Mouse (Mus musculus) MEL (cell line): ENCODE data around the gene Syn3. TPM values are rescaled to one million over a fixed set of nuclear protein-coding genes. Genes with fewer than 3 reads are reported as not detected.

Experiments used
- DNase-seq: peaks from one replicate; pipeline ENCODE4 v3.0.0; 2011; ENCODE audit warnings: low read depth, low spot score
- H3K27ac ChIP-seq: 2 replicates; pipeline ENCODE4 v1.5.1; 2012; ENCODE audit warnings: low read depth, mild to moderate bottlenecking, control low read depth, low read length, moderate library complexity; ENCODE audit not compliant: control insufficient read depth
- H3K27me3 ChIP-seq, 2 experiments: fragments of 150-350 bp in 1 of 2; sonication (generic) in 1 of 2; 2 replicates each; pipeline ENCODE4 v1.6.1; 2012; ENCODE audit warnings: low read length in 2 of 2, mild to moderate bottlenecking in 2 of 2, improper control_type of control experiment in 1 of 2, moderate library complexity in 1 of 2; ENCODE audit not compliant: insufficient read depth in 2 of 2, control insufficient read depth in 1 of 2
- H3K36me3 ChIP-seq, 2 experiments: 2 replicates each; pipeline ENCODE4 v1.6.1; 2012 to 2014; ENCODE audit warnings: low read length in 2 of 2, improper control_type of control experiment in 1 of 2, inconsistent platforms in 1 of 2, mild to moderate bottlenecking in 1 of 2; ENCODE audit not compliant: insufficient read depth in 2 of 2, control insufficient read depth in 1 of 2
- H3K4me1 ChIP-seq, 2 experiments: fragments of 150-350 bp in 1 of 2; sonication (generic) in 1 of 2; 2 replicates each; pipeline ENCODE4 v1.6.1; 2012; ENCODE audit warnings: low read length in 2 of 2, improper control_type of control experiment in 1 of 2, mild to moderate bottlenecking in 1 of 2; ENCODE audit not compliant: insufficient read depth in 2 of 2, control insufficient read depth in 1 of 2
- H3K4me3 ChIP-seq, 2 experiments: fragments of 150-350 bp in 1 of 2; sonication (generic) in 1 of 2; 2 replicates each; pipeline ENCODE4 v1.5.1; 2012; ENCODE audit warnings: low read depth in 2 of 2, low read length in 2 of 2, mild to moderate bottlenecking in 2 of 2, moderate library complexity in 2 of 2, control low read depth in 1 of 2, improper control_type of control experiment in 1 of 2; ENCODE audit not compliant: control insufficient read depth in 1 of 2, insufficient read depth in 1 of 2
- H3K79me2 ChIP-seq: 2 replicates; pipeline ENCODE4 v1.6.1; 2012; ENCODE audit warnings: mild to moderate bottlenecking, low read length, moderate library complexity; ENCODE audit not compliant: control insufficient read depth, poor library complexity, insufficient read depth
- H3K9ac ChIP-seq: 2 replicates; pipeline ENCODE4 v1.6.1; 2012; ENCODE audit warnings: low read depth, mild to moderate bottlenecking, control low read depth, low read length, moderate library complexity; ENCODE audit not compliant: control insufficient read depth, poor library complexity, severe bottlenecking
- H3K9me3 ChIP-seq: fragments of 150-350 bp; sonication (generic); replicated peaks from 2 replicates; pipeline ENCODE4 v1.6.1; 2012; ENCODE audit warnings: mild to moderate bottlenecking, low read length, improper control_type of control experiment, moderate library complexity; ENCODE audit not compliant: insufficient read depth
- BHLHE40 ChIP-seq: IDR thresholded peaks from 2 replicates; pipeline ENCODE4 v1.6.1; 2012; ENCODE audit warnings: low read depth, mild to moderate bottlenecking, inconsistent platforms, low read length, improper control_type of control experiment, borderline replicate concordance
- CHD1 ChIP-seq: IDR thresholded peaks from 2 replicates; pipeline ENCODE4 v1.6.1; 2012; ENCODE audit warnings: low read depth, mild to moderate bottlenecking, inconsistent platforms, low read length, improper control_type of control experiment
- CHD2 ChIP-seq: IDR thresholded peaks from 2 replicates; pipeline ENCODE4 v1.6.1; 2011; ENCODE audit warnings: low read length, improper control_type of control experiment
- E2F4 ChIP-seq: IDR thresholded peaks from 2 replicates; pipeline ENCODE4 v1.6.1; 2011; ENCODE audit warnings: low read depth, low read length, improper control_type of control experiment, borderline replicate concordance
- ELF1 ChIP-seq: IDR thresholded peaks from 2 replicates; pipeline ENCODE4 v1.6.1; 2014; ENCODE audit warnings: low read depth, mild to moderate bottlenecking, inconsistent platforms, low read length, improper control_type of control experiment, moderate library complexity
- GATA1 ChIP-seq: IDR thresholded peaks from 2 replicates; pipeline ENCODE4 v1.6.1; 2011; ENCODE audit warnings: low read depth, low read length, improper control_type of control experiment
- HCFC1 ChIP-seq: IDR thresholded peaks from 2 replicates; pipeline ENCODE4 v1.6.1; 2012; ENCODE audit warnings: low read depth, mild to moderate bottlenecking, inconsistent platforms, low read length, improper control_type of control experiment, moderate library complexity
- JUND ChIP-seq: IDR thresholded peaks from 2 replicates; pipeline ENCODE4 v1.6.1; 2011; ENCODE audit warnings: low read depth, mild to moderate bottlenecking, improper control_type of control experiment, low read length
- MAZ ChIP-seq: IDR thresholded peaks from 2 replicates; pipeline ENCODE4 v1.6.1; 2012; ENCODE audit warnings: low read depth, mild to moderate bottlenecking, inconsistent platforms, low read length, improper control_type of control experiment
- MEF2A ChIP-seq: IDR thresholded peaks from 2 replicates; pipeline ENCODE4 v1.6.1; 2014; ENCODE audit warnings: low read depth, mild to moderate bottlenecking, inconsistent platforms, low read length, improper control_type of control experiment; ENCODE audit not compliant: poor library complexity, insufficient replicate concordance, severe bottlenecking; ENCODE audit errors: extremely low read depth
- MYB ChIP-seq: IDR thresholded peaks from 2 replicates; pipeline ENCODE4 v1.6.1; 2011; ENCODE audit warnings: mild to moderate bottlenecking, low read depth, low read length, improper control_type of control experiment
- MYC ChIP-seq: IDR thresholded peaks from 2 replicates; pipeline ENCODE4 v1.6.1; 2011; ENCODE audit warnings: low read depth, mild to moderate bottlenecking, low read length, improper control_type of control experiment, moderate library complexity
- NELFE ChIP-seq: IDR thresholded peaks from 2 replicates; pipeline ENCODE4 v1.6.1; 2011; ENCODE audit warnings: low read depth, low read length, improper control_type of control experiment
- NRF1 ChIP-seq: IDR thresholded peaks from 2 replicates; pipeline ENCODE4 v1.6.1; 2014; ENCODE audit warnings: low read depth, mild to moderate bottlenecking, inconsistent platforms, low read length, improper control_type of control experiment, moderate library complexity; ENCODE audit not compliant: poor library complexity, insufficient read depth, severe bottlenecking
- POLR2A ChIP-seq, 2 experiments: IDR thresholded peaks; 2 replicates each; pipeline ENCODE4 v1.6.1; 2011 to 2012; ENCODE audit warnings: low read length in 2 of 2, mild to moderate bottlenecking in 2 of 2, control low read depth in 1 of 2, improper control_type of control experiment in 1 of 2, low read depth in 1 of 2, moderate library complexity in 1 of 2; ENCODE audit not compliant: control insufficient read depth in 1 of 2, insufficient read depth in 1 of 2, poor library complexity in 1 of 2
- POLR2AphosphoS5 ChIP-seq: IDR thresholded peaks from 2 replicates; pipeline ENCODE4 v1.6.1; 2012; ENCODE audit warnings: low read depth, borderline replicate concordance, mild to moderate bottlenecking, inconsistent platforms, low read length, moderate library complexity, mixed read lengths
- TAL1 ChIP-seq: IDR thresholded peaks from 2 replicates; pipeline ENCODE4 v1.6.1; 2012; ENCODE audit warnings: mild to moderate bottlenecking, inconsistent platforms, low read length, moderate library complexity, mixed read lengths
- TBP ChIP-seq: IDR thresholded peaks from 2 replicates; pipeline ENCODE4 v1.8.0; 2011; ENCODE audit warnings: low read depth, low read length, improper control_type of control experiment
- USF1 ChIP-seq: IDR thresholded peaks from 2 replicates; pipeline ENCODE4 v1.6.1; 2014; ENCODE audit warnings: low read depth, mild to moderate bottlenecking, inconsistent platforms, low read length, improper control_type of control experiment, moderate library complexity
- USF2 ChIP-seq, 2 experiments: IDR thresholded peaks; 2 replicates each; pipeline ENCODE4 v1.6.1; 2011 to 2012; ENCODE audit warnings: improper control_type of control experiment in 2 of 2, low read length in 2 of 2, borderline replicate concordance in 1 of 2, inconsistent platforms in 1 of 2, low read depth in 1 of 2, mild to moderate bottlenecking in 1 of 2; ENCODE audit not compliant: insufficient read depth in 1 of 2
- ZKSCAN1 ChIP-seq: IDR thresholded peaks from 2 replicates; pipeline ENCODE4 v1.6.1; 2012; ENCODE audit warnings: low read depth, mild to moderate bottlenecking, inconsistent platforms, low read length, improper control_type of control experiment, moderate library complexity
- ZNF384 ChIP-seq: IDR thresholded peaks from 2 replicates; pipeline ENCODE4 v1.6.1; 2012; ENCODE audit warnings: low read depth, mild to moderate bottlenecking, inconsistent platforms, low read length, improper control_type of control experiment
- polyA plus RNA-seq, 2 experiments: library from polyadenylated mRNA; stranded (reverse) in 1 of 2; unstranded in 1 of 2; fragments of >175 nt in 1 of 2; fragments of >200 nt in 1 of 2; gene quantifications; 2 replicates each; pipeline versions ENCODE4 v1.2.1 to v1.2.4; 2012; ENCODE audit warnings: low replicate concordance in 2 of 2, low read depth in 1 of 2; ENCODE audit not compliant: insufficient read length in 2 of 2, insufficient read depth in 1 of 2, missing spikeins in 1 of 2
- total RNA-seq: library from RNA; depleted of rRNA; stranded (reverse); fragments of 300-350 nt; gene quantifications from 2 replicates; pipeline ENCODE4 v1.2.3, GENCODE M21; 2012

Syn3 gene
- total and polyA plus RNA-seq, 3 experiments = 0.06 TPM; not detected in 2

GRCm38 (mm10) chr10:86103976-86104375, 394.7 kb downstream of the Syn3 start:
- Histone ChIP-seq H3K27ac (no peak overlapping the region), H3K9ac (no peak overlapping the region)
- no peak for DNase-seq

GRCm38 (mm10) chr10:86100281-86100851, 398.3 kb downstream of the Syn3 start:
- H3K27me3 ChIP-seq = no peaks in the 10 kb centered on the region
- H3K4me1 ChIP-seq = no peaks in the 10 kb centered on the region
- H3K9me3 ChIP-seq = no peaks in the 10 kb centered on the region
- no peak overlapping the region for H3K27ac ChIP-seq
- no peak for DNase-seq
- H3K9ac ChIP-seq = no peak overlapping the region
- no peak overlapping the region for H3K4me3 ChIP-seq
- TF ChIP-seq ELF1 = no peak
- no peak for TF ChIP-seq JUND
- no peak for TF ChIP-seq POLR2AphosphoS5
- no peak for TF ChIP-seq CHD2
- TF ChIP-seq TBP = no peak
- TF ChIP-seq MEF2A = no peak
- H3K36me3 ChIP-seq = no peaks in the 10 kb centered on the region
- H3K79me2 ChIP-seq = no peaks in the 10 kb centered on the region

More at GRCm38 (mm10) chr10:86103976-86104375, 394.7 kb downstream of the Syn3 start:
- Histone ChIP-seq H3K36me3 (no peaks in the 10 kb centered on the region), H3K9me3 (no peaks in the 10 kb centered on the region), H3K79me2 (no peaks in the 10 kb centered on the region), H3K4me3 (no peak overlapping the region), H3K4me1 (no peaks in the 10 kb centered on the region), H3K27me3 (no peaks in the 10 kb centered on the region)
- TF ChIP-seq GATA1 = no peak
- TF ChIP-seq ZKSCAN1 = no peak
- TF ChIP-seq MAZ = no peak
- TF ChIP-seq, all 39 proteins: peak for 0

- H3K36me3 ChIP-seq = no peaks in the 10 kb centered on the region
These were observed 400.3 kb downstream of the Syn3 start for GRCm38 (mm10) chr10:86098363-86098762.

More at GRCm38 (mm10) chr10:86098363-86098762, 400.3 kb downstream of the Syn3 start:
- Histone ChIP-seq H3K79me2 (no peaks in the 10 kb centered on the region), H3K27me3 (no peaks in the 10 kb centered on the region), H3K4me1 (no peaks in the 10 kb centered on the region), H3K9ac (no peak overlapping the region), H3K4me3 (no peak overlapping the region), H3K27ac (no peak overlapping the region), H3K9me3 (no peaks in the 10 kb centered on the region)
- DNase-seq = no peak
- TF ChIP-seq MYB = no peak
- no peak for TF ChIP-seq TBP
- no peak for TF ChIP-seq TAL1
- TF ChIP-seq CHD1 = no peak
- no peak for TF ChIP-seq POLR2AphosphoS5
- no peak for TF ChIP-seq BHLHE40
- no peak for TF ChIP-seq E2F4
- TF ChIP-seq NRF1 = no peak
- no peak for TF ChIP-seq USF1
- TF ChIP-seq USF2 (IDR thresholded peaks at IDR 0.05; ENCODE audit: borderline replicate concordance in 1 of 2, insufficient read depth in 1 of 2, low read depth in 1 of 2, low read length in 2 of 2) = no peak
- no peak for TF ChIP-seq JUND
- TF ChIP-seq NELFE = no peak
- no peak for TF ChIP-seq ZNF384
- TF ChIP-seq MYC = no peak
- no peak for TF ChIP-seq POLR2A (IDR thresholded peaks at IDR 0.05; ENCODE audit: control insufficient read depth in 1 of 2, insufficient read depth in 1 of 2, low read depth in 1 of 2, low read length in 2 of 2, poor library complexity in 1 of 2)
- TF ChIP-seq ZKSCAN1 = no peak
- no peak for TF ChIP-seq HCFC1
- no peak for TF ChIP-seq MEF2A
